Mouse (Mus musculus): ENCODE measurements around the gene Icam1. TPM values are rescaled to one million over a fixed set of nuclear protein-coding genes. Genes with fewer than 3 reads are reported as not detected.
A peak's percentile ranks its signal among the peaks of the same experiment; 100 is the strongest.

Gene Icam1
- polyA plus RNA-seq, 1 experiment from 2014 or later, result 9.5 TPM

- H3K4me2 ChIP-seq (replicated peaks; ENCODE audit: low read depth), result peak overlapping the region; percentile 95
- peaks cover 28% of the 10 kb centered on the region for H3K27me3 ChIP-seq (ENCODE audit: control insufficient read depth, insufficient read depth, low read length)
- no peak overlapping the region for H3K27ac ChIP-seq (replicated peaks)
- DNase-seq (ENCODE audit: low spot score) (no peak), ATAC-seq (ENCODE audit: low FRiP score, low TSS enrichment) (no peak)
- H3K9ac ChIP-seq (ENCODE audit: low read length), result no peak overlapping the region
- WGBS, result 5% methylated on average over 7 of the region's 7 CpGs
- H3K4me1 ChIP-seq (replicated peaks; ENCODE audit: control insufficient read depth, insufficient read depth), result 0 out of 2 replicates have a peak, but pooled peaks cover 3% of the 10 kb centered on the region
- H3K4me3 ChIP-seq (ENCODE audit: low read depth, low read length), result peak overlapping the region; percentile 52
- no peaks in the 10 kb centered on the region for H3K9me3 ChIP-seq (ENCODE audit: control insufficient read depth, low read length)
- H3K36me3 ChIP-seq (ENCODE audit: control insufficient read depth, insufficient read depth, low read length), result no peaks in the 10 kb centered on the region
- TF ChIP-seq CTCF (IDR thresholded peaks at IDR 0.05; ENCODE audit: low read depth) (no peak), EP300 (optimal IDR thresholded peaks at IDR 0.05) (no peak)
Observed at GRCm38 (mm10) chr9:21032491-21032890, 16.7 kb downstream of the Icam1 start.

DNA sequence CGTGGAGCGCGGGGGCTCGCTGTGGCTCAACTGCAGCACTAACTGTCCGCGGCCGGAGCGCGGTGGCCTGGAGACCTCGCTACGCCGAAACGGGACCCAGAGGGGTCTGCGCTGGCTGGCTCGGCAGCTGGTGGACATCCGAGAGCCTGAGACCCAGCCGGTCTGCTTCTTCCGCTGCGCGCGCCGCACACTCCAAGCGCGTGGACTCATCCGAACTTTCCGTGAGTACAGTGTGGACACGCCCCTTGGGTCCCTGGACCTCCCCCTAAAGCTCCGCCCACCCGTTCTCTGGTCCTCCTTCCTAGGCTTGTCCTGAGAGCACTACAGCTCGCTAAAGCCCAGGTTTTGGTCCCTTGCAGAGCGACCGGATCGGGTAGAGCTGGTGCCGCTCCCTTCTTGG is 17.4 kb downstream of the Icam1 start:
- ATAC-seq (ENCODE audit: low FRiP score, low TSS enrichment) (peak; percentile 77), DNase-seq (ENCODE audit: low spot score) (peak; percentile 93)
- no peak for TF ChIP-seq CTCF (IDR thresholded peaks at IDR 0.05; ENCODE audit: low read depth)
- TF ChIP-seq EP300 (optimal IDR thresholded peaks at IDR 0.05), result no peak
- H3K36me3 ChIP-seq (ENCODE audit: control insufficient read depth, insufficient read depth, low read length), result no peaks in the 10 kb centered on the region
- peak overlapping the region; percentile 55 for H3K9ac ChIP-seq (ENCODE audit: low read length)
- no peak overlapping the region for H3K27ac ChIP-seq (replicated peaks)
- H3K4me2 ChIP-seq (replicated peaks; ENCODE audit: low read depth), result peak overlapping the region; percentile 95
- WGBS, result under 1% methylated on average over 34 of the region's 34 CpGs
- peak overlapping the region; percentile 52 for H3K4me3 ChIP-seq (ENCODE audit: low read depth, low read length)
- no peaks in the 10 kb centered on the region for H3K9me3 ChIP-seq (ENCODE audit: control insufficient read depth, low read length)
- 0 out of 2 replicates have a peak, but pooled peaks cover 3% of the 10 kb centered on the region for H3K4me1 ChIP-seq (replicated peaks; ENCODE audit: control insufficient read depth, insufficient read depth)
- H3K27me3 ChIP-seq (ENCODE audit: control insufficient read depth, insufficient read depth, low read length), result peaks cover 32% of the 10 kb centered on the region

- no peak overlapping the region for H3K4me3 ChIP-seq (ENCODE audit: low read depth, low read length)
- H3K9me3 ChIP-seq (ENCODE audit: control insufficient read depth, low read length), result no peaks in the 10 kb centered on the region
- H3K4me1 ChIP-seq (replicated peaks; ENCODE audit: control insufficient read depth, insufficient read depth), result 0 out of 2 replicates have a peak, but pooled peaks cover 3% of the 10 kb centered on the region
- no peak overlapping the region for H3K9ac ChIP-seq (ENCODE audit: low read length)
- H3K36me3 ChIP-seq (ENCODE audit: control insufficient read depth, insufficient read depth, low read length), result no peaks in the 10 kb centered on the region
- no peak overlapping the region for H3K4me2 ChIP-seq (replicated peaks; ENCODE audit: low read depth)
- H3K27me3 ChIP-seq (ENCODE audit: control insufficient read depth, insufficient read depth, low read length), result peaks cover 35% of the 10 kb centered on the region
- 10% methylated on average over 17 of the region's 17 CpGs for WGBS
- ATAC-seq (ENCODE audit: low FRiP score, low TSS enrichment), result no peak
- DNase-seq (ENCODE audit: low spot score), result peak; percentile 38
- TF ChIP-seq EP300 (optimal IDR thresholded peaks at IDR 0.05) (no peak), CTCF (IDR thresholded peaks at IDR 0.05; ENCODE audit: low read depth) (no peak)
- no peak overlapping the region for H3K27ac ChIP-seq (replicated peaks)
Observed at GRCm38 (mm10) chr9:21034481-21035085, 18.8 kb downstream of the Icam1 start.

DNA sequence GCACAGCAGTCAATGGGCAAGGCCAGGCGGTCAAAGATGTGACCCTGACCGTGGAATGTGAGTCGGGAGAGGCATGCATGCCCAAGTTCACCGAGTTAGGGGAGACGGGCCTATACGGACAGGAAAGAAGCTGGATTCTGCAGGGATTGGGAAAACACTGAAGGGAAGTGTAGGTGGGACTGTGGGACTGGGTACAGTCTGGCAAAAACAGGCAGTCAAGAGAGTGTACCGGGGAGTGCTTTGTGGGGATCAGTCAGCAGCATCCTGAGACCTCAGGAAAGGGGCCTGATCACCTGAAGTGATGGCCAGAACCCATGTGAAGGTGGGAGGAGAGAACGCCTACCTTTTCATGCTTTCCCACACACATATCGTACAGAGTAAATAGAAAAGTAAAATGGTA is 19.8 kb downstream of the Icam1 start:
- Histone ChIP-seq H3K27me3 (ENCODE audit: control insufficient read depth, insufficient read depth, low read length) (peaks cover 35% of the 10 kb centered on the region), H3K9me3 (ENCODE audit: control insufficient read depth, low read length) (no peaks in the 10 kb centered on the region), H3K27ac (replicated peaks) (no peak overlapping the region), H3K4me1 (replicated peaks; ENCODE audit: control insufficient read depth, insufficient read depth) (no peaks in the 10 kb centered on the region), H3K9ac (ENCODE audit: low read length) (no peak overlapping the region), H3K36me3 (ENCODE audit: control insufficient read depth, insufficient read depth, low read length) (no peaks in the 10 kb centered on the region), H3K4me3 (ENCODE audit: low read depth, low read length) (no peak overlapping the region), H3K4me2 (replicated peaks; ENCODE audit: low read depth) (no peak overlapping the region)
- ATAC-seq (ENCODE audit: low FRiP score, low TSS enrichment), result no peak
- TF ChIP-seq CTCF (IDR thresholded peaks at IDR 0.05; ENCODE audit: low read depth), result no peak
- no peak for TF ChIP-seq EP300 (optimal IDR thresholded peaks at IDR 0.05)
- WGBS, result 33% methylated on average over 9 of the region's 9 CpGs
- no peak for DNase-seq (ENCODE audit: low spot score)

- 15% methylated on average over 20 of the region's 20 CpGs for WGBS
- no peaks in the 10 kb centered on the region for H3K9me3 ChIP-seq (ENCODE audit: control insufficient read depth, low read length)
- TF ChIP-seq EP300 (optimal IDR thresholded peaks at IDR 0.05), result no peak
- TF ChIP-seq CTCF (IDR thresholded peaks at IDR 0.05; ENCODE audit: low read depth), result no peak
- no peak for DNase-seq (ENCODE audit: low spot score)
- no peak overlapping the region for H3K4me3 ChIP-seq (ENCODE audit: low read depth, low read length)
- H3K4me1 ChIP-seq (replicated peaks; ENCODE audit: control insufficient read depth, insufficient read depth), result no peaks in the 10 kb centered on the region
- no peak overlapping the region for H3K4me2 ChIP-seq (replicated peaks; ENCODE audit: low read depth)
- peaks cover 35% of the 10 kb centered on the region for H3K27me3 ChIP-seq (ENCODE audit: control insufficient read depth, insufficient read depth, low read length)
- H3K36me3 ChIP-seq (ENCODE audit: control insufficient read depth, insufficient read depth, low read length), result no peaks in the 10 kb centered on the region
- H3K9ac ChIP-seq (ENCODE audit: low read length), result no peak overlapping the region
- ATAC-seq (ENCODE audit: low FRiP score, low TSS enrichment), result no peak
- H3K27ac ChIP-seq (replicated peaks), result no peak overlapping the region
Observed at GRCm38 (mm10) chr9:21036161-21036560, 20.4 kb downstream of the Icam1 start.

DNA sequence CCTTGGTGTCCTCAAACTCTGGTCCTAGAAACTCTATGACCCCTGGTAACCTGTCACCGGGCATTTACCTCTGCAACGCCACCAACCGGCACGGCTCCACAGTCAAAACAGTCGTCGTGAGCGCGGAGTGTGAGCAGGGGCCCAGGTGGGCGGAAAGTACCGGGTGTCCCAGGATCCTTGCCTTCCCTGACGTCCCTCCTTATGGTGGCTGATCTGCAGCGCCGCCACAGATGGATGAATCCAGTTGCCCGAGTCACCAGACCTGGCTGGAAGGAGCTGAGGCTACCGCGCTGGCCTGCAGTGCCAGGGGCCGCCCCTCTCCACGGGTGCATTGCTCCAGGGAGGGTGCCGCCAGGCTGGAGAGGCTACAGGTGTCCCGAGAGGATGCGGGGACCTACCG is 20.9 kb downstream of the Icam1 start:
- ATAC-seq (ENCODE audit: low FRiP score, low TSS enrichment), result no peak
- no peaks in the 10 kb centered on the region for H3K4me1 ChIP-seq (replicated peaks; ENCODE audit: control insufficient read depth, insufficient read depth)
- no peak for DNase-seq (ENCODE audit: low spot score)
- H3K9ac ChIP-seq (ENCODE audit: low read length), result no peak overlapping the region
- no peaks in the 10 kb centered on the region for H3K36me3 ChIP-seq (ENCODE audit: control insufficient read depth, insufficient read depth, low read length)
- 6% methylated on average over 22 of the region's 22 CpGs for WGBS
- H3K4me2 ChIP-seq (replicated peaks; ENCODE audit: low read depth), result no peak overlapping the region; the same call in 1 of the 2 replicates
- H3K27me3 ChIP-seq (ENCODE audit: control insufficient read depth, insufficient read depth, low read length), result peaks cover 35% of the 10 kb centered on the region
- H3K27ac ChIP-seq (replicated peaks), result no peak overlapping the region
- H3K4me3 ChIP-seq (ENCODE audit: low read depth, low read length), result no peak overlapping the region
- TF ChIP-seq CTCF (IDR thresholded peaks at IDR 0.05; ENCODE audit: low read depth) (no peak), EP300 (optimal IDR thresholded peaks at IDR 0.05) (no peak)
- no peaks in the 10 kb centered on the region for H3K9me3 ChIP-seq (ENCODE audit: control insufficient read depth, low read length)

Measured in stomach, postnatal 0 days (tissue).